Mouse (Mus musculus) cerebellum, adult 2 months (tissue): ENCODE data around the gene Hoxa2.

Source experiments
- CTCF ChIP-seq: fragments of 200-500 bp; IDR thresholded peaks from 2 replicates; pipeline ENCODE4 v1.5.1; 2011; ENCODE audit warnings: low read depth, mild to moderate bottlenecking, control low read depth, low read length, moderate library complexity, borderline replicate concordance; ENCODE audit not compliant: insufficient read depth
- POLR2A ChIP-seq: fragments of 200-500 bp; IDR thresholded peaks from 2 replicates; pipeline ENCODE4 v1.6.1; 2011; ENCODE audit warnings: low read length, control low read depth, borderline replicate concordance; ENCODE audit not compliant: insufficient read depth

- no peak for TF ChIP-seq CTCF
- no peak for TF ChIP-seq POLR2A
Measured at GRCm38 (mm10) chr6:52152226-52153193, 12.1 kb downstream of the Hoxa2 start.
